Mouse (Mus musculus) ES-Bruce4 (cell line): Measurements from ENCODE around the gene Dvl3. TPM values are rescaled to one million over a fixed set of nuclear protein-coding genes. Genes with fewer than 3 reads are reported as not detected.

ENCODE experiments used
- H3K27ac ChIP-seq: 2 replicates; pipeline ENCODE4 v1.5.1; 2012; ENCODE audit warnings: low read length, inconsistent platforms; ENCODE audit not compliant: insufficient read depth
- H3K27me3 ChIP-seq: 2 replicates; pipeline ENCODE4 v1.6.1; 2012; ENCODE audit warnings: mild to moderate bottlenecking, low read length, inconsistent platforms; ENCODE audit not compliant: control insufficient read depth, poor library complexity, insufficient read depth, severe bottlenecking
- H3K36me3 ChIP-seq: 2 replicates; pipeline ENCODE4 v1.6.1; 2012; ENCODE audit warnings: inconsistent platforms, mild to moderate bottlenecking, low read length, moderate library complexity; ENCODE audit not compliant: control insufficient read depth, poor library complexity, insufficient read depth, severe bottlenecking
- H3K4me1 ChIP-seq: one replicate; pipeline ENCODE4 v1.8.1; 2011; ENCODE audit warnings: low read length; ENCODE audit not compliant: control insufficient read depth, insufficient read depth
- H3K4me3 ChIP-seq: 2 replicates; pipeline ENCODE4 v1.5.1; 2011; ENCODE audit warnings: low read depth, mild to moderate bottlenecking, low read length
- H3K9ac ChIP-seq: 2 replicates; pipeline ENCODE4 v1.6.1; 2012; ENCODE audit warnings: low read depth, mild to moderate bottlenecking, inconsistent platforms; ENCODE audit not compliant: poor library complexity, severe bottlenecking
- H3K9me3 ChIP-seq: replicated peaks from 2 replicates; pipeline ENCODE4 v1.6.1; 2012; ENCODE audit warnings: mild to moderate bottlenecking, low read length, inconsistent platforms; ENCODE audit not compliant: control insufficient read depth, poor library complexity, insufficient read depth, severe bottlenecking
- CTCF ChIP-seq: IDR thresholded peaks from one replicate; pipeline ENCODE4 v1.8.1; 2011; ENCODE audit warnings: low read depth, low read length
- EP300 ChIP-seq: IDR thresholded peaks from 2 replicates; pipeline ENCODE4 v1.6.1; 2011; ENCODE audit warnings: low read depth, low read length; ENCODE audit not compliant: insufficient read depth
- POLR2A ChIP-seq: IDR thresholded peaks from one replicate; pipeline ENCODE4 v1.8.1; 2011; ENCODE audit warnings: low read length; ENCODE audit not compliant: insufficient read depth
- polyA plus RNA-seq: library from polyadenylated mRNA; stranded (reverse); fragments of >200 nt; gene quantifications from 2 replicates; pipeline ENCODE4 v1.2.4, GENCODE M21; 2011; ENCODE audit warnings: low read depth; ENCODE audit not compliant: missing spikeins, insufficient read depth, insufficient read length

The Dvl3 gene
- polyA plus RNA-seq, 1 experiment = 37.9 TPM

DNA sequence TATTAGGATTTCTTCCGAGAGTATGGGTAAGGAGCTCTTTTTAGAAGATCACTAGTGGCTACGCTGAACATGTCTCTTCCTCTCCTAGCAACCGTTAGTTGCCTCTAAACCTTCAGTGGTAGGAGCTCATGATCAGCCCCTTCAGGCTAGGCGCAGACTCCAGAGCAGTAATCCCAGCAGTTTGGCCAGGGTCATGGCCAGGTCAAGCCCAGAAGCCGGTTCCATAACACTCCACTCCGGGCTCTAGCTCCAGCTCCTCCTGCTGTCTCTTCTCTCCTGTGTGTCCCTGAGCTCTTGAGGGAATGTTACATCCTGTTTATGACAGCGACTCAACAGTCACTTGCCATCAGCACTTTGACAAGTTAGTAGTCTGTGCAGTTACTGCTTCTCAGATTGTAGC is 40.6 kb downstream of the Dvl3 start:
- no peaks in the 10 kb centered on the region for H3K9me3 ChIP-seq
- H3K4me1 ChIP-seq = no peaks in the 10 kb centered on the region
- no peak overlapping the region for H3K4me3 ChIP-seq
- H3K9ac ChIP-seq = no peak overlapping the region
- peaks cover 28% of the 10 kb centered on the region for H3K36me3 ChIP-seq
- H3K27me3 ChIP-seq = no peaks in the 10 kb centered on the region
- no peak overlapping the region for H3K27ac ChIP-seq
- TF ChIP-seq EP300 (no peak), POLR2A (no peak), CTCF (no peak)

DNA sequence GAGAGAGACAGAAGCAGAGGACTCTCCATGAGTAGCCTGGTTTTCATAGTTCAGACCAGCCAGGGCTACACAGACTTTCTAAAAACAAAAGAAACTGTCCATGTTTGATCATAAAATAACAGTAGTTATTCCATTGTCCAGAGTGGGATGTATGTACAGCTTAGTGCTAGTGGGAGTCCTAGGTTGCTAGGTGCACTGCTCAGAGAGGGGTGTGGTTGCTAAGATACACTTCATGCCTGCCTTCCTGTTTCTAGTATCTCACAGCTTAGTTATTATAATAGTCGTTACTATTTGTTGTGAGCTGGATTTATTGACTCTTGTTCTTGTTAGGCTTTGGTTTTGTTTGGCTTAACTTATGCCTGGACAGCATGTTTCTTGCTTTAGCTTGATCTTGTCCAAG is 48.3 kb downstream of the Dvl3 start:
- Histone ChIP-seq H3K9me3 (peaks cover 3% of the 10 kb centered on the region; the same call in 1 of the 2 replicates), H3K4me3 (no peak overlapping the region), H3K4me1 (no peaks in the 10 kb centered on the region), H3K9ac (no peak overlapping the region), H3K36me3 (peaks cover 9% of the 10 kb centered on the region), H3K27ac (no peak overlapping the region), H3K27me3 (no peaks in the 10 kb centered on the region)
- TF ChIP-seq CTCF (no peak), EP300 (no peak), POLR2A (no peak)

Other genes with a start within 250 kb of the Dvl3 start
- gene Parl, start 214.6 kb upstream of the Dvl3 start, polyA plus RNA-seq = 87.9 and 94.9 TPM in 2 replicates
- not detected in 2 replicates for gene Cyp2ab1, start 191.6 kb upstream of the Dvl3 start, polyA plus RNA-seq
- gene Abcc5, start 90.6 kb upstream of the Dvl3 start, polyA plus RNA-seq = 85.0 and 89.5 TPM in 2 replicates
- gene Eif2b5, start 18.2 kb upstream of the Dvl3 start, polyA plus RNA-seq = 86.6 and 94.0 TPM in 2 replicates
- gene Ap2m1, start 18.5 kb downstream of the Dvl3 start, polyA plus RNA-seq = 282 and 298 TPM in 2 replicates
- gene Abcf3, start 31.6 kb downstream of the Dvl3 start, polyA plus RNA-seq = 56.2 and 61.0 TPM in 2 replicates
- gene Vwa5b2, start 72.5 kb downstream of the Dvl3 start, polyA plus RNA-seq = 1.2 TPM in 2 replicates
- gene Eef1akmt4, start 94.6 kb downstream of the Dvl3 start, polyA plus RNA-seq = 9.4 and 10.8 TPM in 2 replicates
- not detected in 2 replicates for gene Gm49333, start 94.6 kb downstream of the Dvl3 start, polyA plus RNA-seq
- 36.7 and 39.3 TPM in 2 replicates for gene Alg3, start 94.8 kb downstream of the Dvl3 start, polyA plus RNA-seq
- gene Camk2n2, start 104.3 kb downstream of the Dvl3 start, polyA plus RNA-seq = 1.7 and 2.4 TPM in 2 replicates
- 3.4 and 3.6 TPM in 2 replicates for gene Ece2, start 112.8 kb downstream of the Dvl3 start, polyA plus RNA-seq
- 276 and 288 TPM in 2 replicates for gene Psmd2, start 134.7 kb downstream of the Dvl3 start, polyA plus RNA-seq
- gene Eif4g1, start 151.3 kb downstream of the Dvl3 start, polyA plus RNA-seq = 462 and 483 TPM in 2 replicates
- gene Fam131a, start 176.3 kb downstream of the Dvl3 start, polyA plus RNA-seq = 5.9 and 7.1 TPM in 2 replicates
- gene Polr2h, start 200.7 kb downstream of the Dvl3 start, polyA plus RNA-seq = 90.6 and 94.5 TPM in 2 replicates
- 8.8 and 10.2 TPM in 2 replicates for gene Clcn2, start 200.8 kb downstream of the Dvl3 start, polyA plus RNA-seq
- gene Chrd, start 216.1 kb downstream of the Dvl3 start, polyA plus RNA-seq = 1.1 and 1.2 TPM in 2 replicates
- gene Thpo, start 217.5 kb downstream of the Dvl3 start, polyA plus RNA-seq = 4.6 and 4.7 TPM in 2 replicates